ENCODE assay signal across 8 mouse cellular contexts in genomic region chr10:57485908-57486541, GRCm38 (mm10). TPM values are rescaled to one million over a fixed set of nuclear protein-coding genes. Genes with fewer than 3 reads are reported as not detected.
A peak's percentile ranks its signal among the peaks of the same experiment; 100 is the strongest.
DNase-seq lines count a peak whose midpoint lies in the region; ATAC-seq and TF ChIP-seq lines count a peak whose summit lies in the region.

Gene Hsf2, plus strand, starts transcription at chr10:57486385.

- peak within 1 kb of the TSS; percentile 80 for H3K4me3 ChIP-seq in hindbrain, embryonic 13.5 days

- H3K4me1 ChIP-seq in hindbrain, embryonic 13.5 days (replicated peaks) = peaks cover 25% of the 10 kb centered on the region

- peak within 1 kb of the TSS; percentile 98 for H3K27ac ChIP-seq in hindbrain, embryonic 13.5 days

- CTCF ChIA-PET in Patski (lab: Charles Lee) = interaction anchor here (1.5 to 4.1 kb wide), 3 partner anchors 11 to 38 kb away, joined by 4 to 13 read pairs (median 4); no protein-coding TSS in a partner anchor

- WGBS in hindbrain, embryonic 13.5 days = 2% methylated on average over 43 of the region's 52 CpGs

- in situ Hi-C loops in Patski (cut with MboI; ENCODE audit: low pct_unique_long_range_greater_than_20kb) = no loop called here

- H3K4me2 ChIP-seq in hindbrain, embryonic 13.5 days = peak within 1 kb of the TSS; percentile 76

- no peak for TF ChIP-seq CTCF in Patski (IDR thresholded peaks at IDR 0.05)

- no peaks in the 10 kb centered on the region for H3K9me3 ChIP-seq in hindbrain, embryonic 13.5 days

- H3K36me3 ChIP-seq in hindbrain, embryonic 13.5 days = peaks cover 3% of the 10 kb centered on the region; the same call in 1 of the 2 replicates

- peak; percentile 70 for DNase-seq in Patski (ENCODE audit: low read depth, low spot score)
- peak; percentile 96 to 97 for DNase-seq in cerebellum, postnatal 14 days
- DNase-seq in frontal cortex, postnatal 14 days (ENCODE audit: low spot score in 2 of 2) = peak; percentile 96
- peak; percentile 84 to 92 for DNase-seq in layer of hippocampus, postnatal 25 days (ENCODE audit: extremely low spot score in 1 of 2, low spot score in 1 of 2)
- peak; percentile 97 for DNase-seq in lung, postnatal 25 days (ENCODE audit: low spot score)
- DNase-seq in retina, embryonic 14.5 days (ENCODE audit: low spot score) = peak; percentile 97
- DNase-seq in thymus, postnatal 4 days = peak; percentile 94

- POLR2A ChIA-PET in Patski (lab: Charles Lee) = interaction anchor here (0.6 to 1.7 kb wide), 4 partner anchors 17 to 1463 kb away, joined by 3 to 9 read pairs (median 4); partner anchors contain the start of gene Serinc1

- H3K9ac ChIP-seq in hindbrain, embryonic 13.5 days = peak within 1 kb of the TSS; percentile 95

- no peaks in the 10 kb centered on the region for H3K27me3 ChIP-seq in Patski
- no peaks in the 10 kb centered on the region for H3K27me3 ChIP-seq in hindbrain, embryonic 13.5 days

- peak; percentile 100 for ATAC-seq in Patski
- ATAC-seq in hindbrain, embryonic 13.5 days (ENCODE audit: low FRiP score) = peak; percentile 100

RNA-seq across cellular contexts. Expression of gene Hsf2, which starts in this region (rescaled TPM):
- 24.6 TPM for polyA plus RNA-seq in Patski (2021)
- polyA plus RNA-seq in hindbrain, embryonic 13.5 days (2015; fragmentation: Nextera tagmentation; extraction: Ambion mirVana) = 68.3 and 71.5 TPM in 2 replicates
- total RNA-seq in layer of hippocampus, postnatal 25 days (2021) = 10 to 100 TPM; 31.9 to 33.5 TPM

Comparison
In these comparisons a context has a peak if more than half of its experiments do, and no peak if none do; other contexts are left out.
1. Peak in every context shown above with its lines: DNase-seq, ATAC-seq, H3K4me3 ChIP-seq and H3K27ac ChIP-seq.